Mouse (Mus musculus) bone marrow, adult 2 months (tissue): Measurements from ENCODE around the gene Vpreb3.

Experiments used
- CTCF ChIP-seq: fragments of 200-500 bp; IDR thresholded peaks from 2 replicates; pipeline ENCODE4 v1.5.1; 2011; ENCODE audit warnings: low read length, control low read depth; ENCODE audit not compliant: control insufficient read depth, insufficient read depth
- POLR2A ChIP-seq: fragments of 200-500 bp; IDR thresholded peaks from 2 replicates; pipeline ENCODE4 v1.6.1; 2011; ENCODE audit warnings: low read depth, mild to moderate bottlenecking, control low read depth, low read length, borderline replicate concordance; ENCODE audit not compliant: control insufficient read depth

GRCm38 (mm10) chr10:75941042-75941824, 1.6 kb upstream of the Vpreb3 start:
- TF ChIP-seq CTCF: no peak
- TF ChIP-seq POLR2A: no peak
